Mouse (Mus musculus): ENCODE measurements at regions not wholly inside any gene's neighbourhood (a gene's known extent, or its start where the extent isn't known, plus 50 kb on each side); places are given as distances from the start of the nearest gene placed in this dataset.

GRCm38 (mm10) chr12:10571643-10572377, 181.2 kb downstream of the Rdh14 start:
- DNase-seq: no peak

GRCm38 (mm10) chr12:10572378-10572650, 181.7 kb downstream of the Rdh14 start:
- no peak for DNase-seq

- no peak for DNase-seq
These were observed 182.8 kb downstream of the Rdh14 start for GRCm38 (mm10) chr12:10573381-10573780.

GRCm38 (mm10) chr12:10582840-10583614, 192.5 kb downstream of the Rdh14 start:
- no peak for DNase-seq

GRCm38 (mm10) chr12:10584026-10584425, 193.5 kb downstream of the Rdh14 start:
- DNase-seq: no peak

GRCm38 (mm10) chr12:10589537-10589936, 199.0 kb downstream of the Rdh14 start:
- DNase-seq: peak; percentile 49 to 73

- DNase-seq: peak; percentile 4 to 63
These were observed 207.6 kb downstream of the Rdh14 start for GRCm38 (mm10) chr12:10597976-10598746.

- DNase-seq: no peak
These were observed 209.5 kb downstream of the Rdh14 start for GRCm38 (mm10) chr12:10600111-10600510.

GRCm38 (mm10) chr12:10618319-10618718, 227.7 kb downstream of the Rdh14 start:
- no peak for DNase-seq

GRCm38 (mm10) chr12:10620541-10620940, 230.0 kb downstream of the Rdh14 start:
- no peak for DNase-seq

GRCm38 (mm10) chr12:10638591-10638990, 248.0 kb downstream of the Rdh14 start:
- no peak for DNase-seq

GRCm38 (mm10) chr12:10654466-10655184, 264.1 kb downstream of the Rdh14 start:
- no peak for DNase-seq

GRCm38 (mm10) chr12:10655185-10655544, 264.6 kb downstream of the Rdh14 start:
- no peak for DNase-seq

- DNase-seq: no peak
These were observed 268.3 kb downstream of the Rdh14 start for GRCm38 (mm10) chr12:10658826-10659225.

- DNase-seq: no peak
These were observed 296.2 kb downstream of the Rdh14 start for GRCm38 (mm10) chr12:10686747-10687146.
